Mouse (Mus musculus) spleen, adult 2 months (tissue): ENCODE data around the gene Stam.

ENCODE experiments used
- CTCF ChIP-seq: fragments of 200-500 bp; IDR thresholded peaks from 2 replicates; pipeline ENCODE4 v1.5.1; 2011; ENCODE audit warnings: mild to moderate bottlenecking, inconsistent platforms; ENCODE audit not compliant: insufficient read depth, insufficient read length, insufficient replicate concordance; ENCODE audit errors: extremely low read depth
- POLR2A ChIP-seq: fragments of 200-500 bp; IDR thresholded peaks from 2 replicates; pipeline ENCODE4 v1.6.1; 2011; ENCODE audit warnings: low read depth, low read length, inconsistent platforms

- TF ChIP-seq CTCF (no peak), POLR2A (no peak)
Measured at GRCm38 (mm10) chr2:14069027-14069426, 4.9 kb upstream of the Stam start.
